Mouse (Mus musculus) heart, postnatal 36 days (tissue): Measurements from ENCODE around the gene Tubd1. TPM values are rescaled to one million over a fixed set of nuclear protein-coding genes. Genes with fewer than 3 reads are reported as not detected.

Experiments used
- DNase-seq, 2 experiments: peaks; one replicate each; pipeline ENCODE4 v3.0.0; 2021 to 2022
- intact Hi-C: fragments of 180-260 bp; cut with DNase I; formaldehyde crosslinking; loops from one replicate; pipeline ENCODE4 v1.15.1; 2025
- total RNA-seq, 2 experiments: library from RNA; stranded (reverse); gene quantifications; 2 replicates each; pipeline ENCODE4 v1.2.3; 2021

Tubd1 gene
- total RNA-seq, 2 experiments from 2014 or later = 6.2 to 6.7 TPM

GRCm38 (mm10) chr11:86582543-86583260 is 37.9 kb downstream of the Tubd1 start:
- no peak for DNase-seq
- intact Hi-C loops = no loop called here

- no peak for DNase-seq
- intact Hi-C loops = no loop called here
Observed at GRCm38 (mm10) chr11:86583313-86583825, 38.6 kb downstream of the Tubd1 start.

- DNase-seq = no peak
- intact Hi-C loops = no loop called here
Observed at GRCm38 (mm10) chr11:86583990-86584897, 39.5 kb downstream of the Tubd1 start.

GRCm38 (mm10) chr11:86584898-86585597 is 40.3 kb downstream of the Tubd1 start:
- no peak for DNase-seq

DNA sequence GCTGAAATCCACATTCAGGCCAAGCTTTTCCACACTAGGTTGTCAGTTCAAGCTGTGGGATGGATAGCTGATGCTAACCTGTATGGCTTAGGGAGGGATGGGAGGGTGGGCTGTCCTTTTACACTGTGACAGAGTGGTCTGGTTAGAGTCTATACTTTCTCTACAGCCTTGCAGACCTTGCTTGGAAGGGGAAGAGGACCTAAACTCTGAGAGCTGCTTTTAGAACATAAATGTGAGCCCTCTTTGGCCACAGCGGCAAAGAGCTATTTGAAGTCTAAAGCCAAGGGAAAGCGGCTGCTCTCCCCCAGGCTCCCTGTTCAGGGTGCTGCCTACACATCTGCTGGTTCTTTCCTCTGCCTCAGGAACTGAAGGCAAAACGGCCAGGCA is 40.8 kb downstream of the Tubd1 start:
- DNase-seq = no peak
- intact Hi-C loops = no loop called here

More at GRCm38 (mm10) chr11:86584898-86585597, 40.3 kb downstream of the Tubd1 start:
- intact Hi-C loops = no loop called here

- intact Hi-C loops = no loop called here
- no peak for DNase-seq
Observed at GRCm38 (mm10) chr11:86586177-86586867, 41.5 kb downstream of the Tubd1 start.

GRCm38 (mm10) chr11:86586868-86587792 is 42.3 kb downstream of the Tubd1 start:
- intact Hi-C loops = no loop called here
- peak in 1 of 2 experiments; percentile 65 for DNase-seq

DNA sequence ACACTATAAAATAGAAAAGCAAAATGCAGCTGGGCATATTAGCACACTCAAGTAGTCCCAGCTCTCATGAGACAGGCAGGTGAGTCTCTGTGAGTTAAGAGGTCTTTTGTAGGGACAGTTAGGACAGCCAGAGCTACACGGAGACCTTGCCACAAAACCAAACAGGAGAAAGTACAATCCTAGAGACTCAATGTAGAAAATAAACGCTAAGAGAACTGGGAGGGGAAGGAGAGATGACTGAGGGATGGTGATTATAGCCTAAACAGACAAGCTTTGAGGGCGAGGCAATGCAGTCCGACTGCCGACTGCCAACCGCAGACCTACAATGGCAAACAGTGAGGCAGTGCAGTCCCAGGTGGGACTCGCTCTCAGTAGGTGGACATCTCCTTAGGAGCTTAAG is 43.0 kb downstream of the Tubd1 start:
- DNase-seq = no peak
- intact Hi-C loops = no loop called here

- intact Hi-C loops = no loop called here
- DNase-seq = no peak
Observed at GRCm38 (mm10) chr11:86588583-86589298, 44.0 kb downstream of the Tubd1 start.

GRCm38 (mm10) chr11:86590066-86590465 is 45.3 kb downstream of the Tubd1 start:
- intact Hi-C loops = no loop called here
- DNase-seq = no peak

GRCm38 (mm10) chr11:86590579-86590978 is 45.8 kb downstream of the Tubd1 start:
- intact Hi-C loops = no loop called here
- no peak for DNase-seq

DNA sequence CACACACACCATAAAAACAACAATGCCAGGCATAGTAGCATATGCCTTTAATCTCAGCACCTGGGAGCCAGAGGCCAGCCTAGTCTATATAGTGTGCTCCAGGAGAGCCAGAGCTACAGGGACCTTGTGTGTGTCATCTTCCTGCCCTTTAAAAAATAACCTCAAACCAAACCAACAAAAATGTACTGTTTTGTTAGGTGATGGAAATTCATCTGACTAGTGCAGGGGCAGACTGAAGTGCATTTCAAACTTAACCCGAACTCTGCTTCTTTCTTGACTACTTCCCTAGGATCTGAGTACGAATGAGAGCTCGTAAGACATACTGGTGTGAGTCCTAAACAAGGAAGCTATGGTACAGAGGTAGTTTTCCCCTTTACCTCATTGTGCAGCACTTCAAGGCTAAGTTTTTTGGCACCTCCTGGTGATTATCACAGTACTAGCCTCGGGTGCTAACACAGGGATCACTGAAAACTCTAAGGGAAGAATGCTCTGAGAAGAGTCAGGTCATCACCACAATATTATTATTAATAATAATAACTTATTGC is 46.6 kb downstream of the Tubd1 start:
- intact Hi-C loops = no loop called here
- no peak for DNase-seq

DNA sequence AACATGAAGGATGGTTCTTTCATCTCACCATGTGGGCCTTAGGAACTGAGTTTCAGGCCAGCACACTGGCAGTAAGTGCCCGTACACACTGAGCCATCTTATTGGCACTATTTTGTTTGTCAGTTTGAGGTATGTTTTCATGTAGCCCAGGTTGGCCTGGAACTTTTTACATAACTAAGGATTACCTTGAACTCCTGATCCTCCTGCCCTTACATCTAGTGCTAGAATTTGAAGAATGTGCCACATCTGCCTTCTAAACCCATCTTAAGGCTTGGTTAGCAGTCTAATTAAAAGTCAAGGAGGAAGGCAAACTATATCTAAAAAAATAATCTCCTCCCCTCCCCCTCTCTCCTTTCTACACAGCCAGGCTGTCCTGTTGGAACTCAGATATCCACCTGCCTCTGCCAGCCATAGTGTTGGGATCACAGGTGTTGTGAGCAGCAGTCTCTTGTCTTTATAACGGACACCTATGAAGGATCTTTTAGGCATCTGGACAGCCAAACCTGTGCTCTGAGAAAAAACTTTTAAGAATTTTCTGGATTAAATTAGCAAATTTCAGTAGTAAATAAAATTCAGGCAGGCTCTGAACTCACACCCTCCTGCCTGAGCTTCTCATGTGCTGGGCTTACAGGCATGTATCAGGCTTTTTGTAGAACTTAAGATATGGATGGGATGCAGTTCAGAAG is 47.3 kb downstream of the Tubd1 start:
- intact Hi-C loops = no loop called here
- no peak for DNase-seq

DNA sequence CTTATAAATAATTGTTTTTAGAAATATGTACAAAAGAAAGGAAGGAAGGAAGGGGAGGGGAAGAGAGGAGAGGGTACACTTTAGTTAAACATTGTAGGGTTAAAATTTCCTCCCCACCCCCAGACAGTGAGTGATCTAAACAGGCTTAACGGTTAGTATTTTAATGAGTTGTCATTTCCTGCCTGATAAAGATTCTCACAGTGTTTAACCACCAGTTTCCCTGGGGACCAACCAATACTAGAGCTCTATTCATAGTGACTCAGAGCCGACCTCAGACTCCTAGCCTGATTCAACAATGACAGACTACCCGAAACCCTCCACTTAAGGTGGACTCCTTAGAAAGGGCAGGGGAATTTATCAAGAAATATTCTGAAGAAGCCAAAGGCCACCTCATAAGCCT is 48.2 kb downstream of the Tubd1 start:
- intact Hi-C loops = no loop called here
- DNase-seq = no peak

GRCm38 (mm10) chr11:86593443-86593842 is 48.7 kb downstream of the Tubd1 start:
- DNase-seq = no peak
- intact Hi-C loops = no loop called here

GRCm38 (mm10) chr11:86594188-86594876 is 49.5 kb downstream of the Tubd1 start:
- intact Hi-C loops = no loop called here
- no peak for DNase-seq

- intact Hi-C loops = no loop called here
Observed at GRCm38 (mm10) chr11:86595366-86595765, 50.6 kb downstream of the Tubd1 start.

More at GRCm38 (mm10) chr11:86595366-86595765, 50.6 kb downstream of the Tubd1 start:
- no peak for DNase-seq
